Mouse (Mus musculus): ENCODE results near the gene Cxcl10.

DNA sequence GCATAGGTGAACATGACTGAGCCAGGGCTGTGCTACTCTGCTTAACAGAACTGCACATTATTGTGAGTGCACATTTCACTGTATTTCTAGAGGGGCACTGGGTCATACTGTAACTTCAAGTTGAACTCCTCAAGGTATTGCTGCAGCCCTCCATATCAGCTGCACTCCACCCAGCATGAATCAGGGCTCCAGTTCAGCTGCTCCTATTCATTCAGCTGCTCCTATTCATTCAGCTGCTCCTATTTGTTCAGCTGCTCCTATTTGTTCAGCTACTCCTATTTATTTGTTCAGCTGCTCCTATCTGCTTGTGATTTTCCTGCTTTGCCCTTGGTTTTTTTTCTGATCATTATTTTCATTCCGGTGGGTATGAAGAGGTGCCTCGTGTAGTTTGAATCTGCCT, 41.3 kb upstream of the Cxcl10 start:
- no peak for TF ChIP-seq HCFC1 (IDR thresholded peaks at IDR 0.05; ENCODE audit: borderline replicate concordance, insufficient read depth, low read length)
- TF ChIP-seq ZC3H11A (IDR thresholded peaks at IDR 0.05; ENCODE audit: borderline replicate concordance, low read depth, low read length), result no peak
- TF ChIP-seq ZNF384 (IDR thresholded peaks at IDR 0.05; ENCODE audit: low read depth, low read length), result no peak
- no peak for TF ChIP-seq MAFK (IDR thresholded peaks at IDR 0.05; ENCODE audit: insufficient read depth, low read depth, low read length)
- TF ChIP-seq CHD2 (IDR thresholded peaks at IDR 0.05; ENCODE audit: low read depth, low read length), result no peak
